Mouse (Mus musculus): ENCODE results near the gene Etaa1. TPM values are rescaled to one million over a fixed set of nuclear protein-coding genes. Genes with fewer than 3 reads are reported as not detected.

Gene Etaa1
- 4.2 TPM for polyA plus RNA-seq (2017; shearing (Covaris generic))

DNA sequence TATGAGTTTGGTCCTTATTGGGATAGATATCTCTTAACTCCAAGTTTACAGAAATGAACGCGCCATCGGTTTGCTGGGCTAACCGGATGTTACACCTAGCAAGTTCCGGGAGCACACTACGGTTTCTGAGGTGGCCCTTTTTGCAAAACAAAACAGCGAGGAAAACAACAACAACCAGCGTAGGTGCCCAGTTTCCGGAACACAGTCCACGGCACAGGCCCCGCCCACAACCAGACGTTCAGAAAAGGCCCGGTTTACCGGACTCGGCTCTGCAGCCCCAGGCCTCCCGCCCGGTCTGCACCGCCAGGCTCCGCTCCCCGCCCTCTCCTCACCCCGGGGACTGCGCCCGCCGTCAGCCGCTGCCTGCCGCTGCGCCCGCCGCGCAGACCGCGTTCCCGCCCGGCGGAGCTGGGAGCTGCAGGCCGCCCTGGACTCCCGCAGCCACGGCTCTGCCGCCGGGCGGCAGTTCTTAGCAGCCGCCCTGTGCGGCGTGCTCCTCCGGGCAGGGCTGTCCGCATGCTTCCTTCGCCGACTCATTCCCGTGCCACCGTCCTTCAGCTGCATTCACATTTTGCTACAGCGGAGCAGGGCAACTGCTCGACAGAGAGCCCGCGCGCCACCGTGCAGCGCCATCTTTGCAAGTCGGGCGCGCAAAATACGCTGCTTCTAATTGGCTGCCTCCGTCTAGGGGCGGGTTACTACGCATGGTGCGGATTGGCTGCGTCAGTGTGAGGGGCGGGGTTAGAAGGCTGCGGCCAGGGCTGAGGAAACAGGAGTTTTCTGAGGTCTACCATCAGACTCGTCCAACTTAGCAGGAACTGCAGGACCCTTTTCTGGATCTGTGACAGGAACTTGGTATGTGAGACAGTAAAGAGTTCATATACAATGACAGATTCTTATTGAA is at the start of gene Etaa1:
Etaa1 (minus strand) TSS at position 645 of the 904 bp plus-strand sequence.

